Mouse (Mus musculus) kidney, postnatal 36 days (tissue): ENCODE measurements around the gene BC048507.
"Not testable (repeated sequence)": the region's sequence is repeated elsewhere in the genome, so short reads cannot be mapped to it uniquely, and the experiment has no call there.

Source experiments
- DNase-seq, 2 experiments: peaks; one replicate each; pipeline ENCODE4 v3.0.0; 2021 to 2022; ENCODE audit warnings: mixed read lengths in 2 of 2

Gene BC048507

DNA sequence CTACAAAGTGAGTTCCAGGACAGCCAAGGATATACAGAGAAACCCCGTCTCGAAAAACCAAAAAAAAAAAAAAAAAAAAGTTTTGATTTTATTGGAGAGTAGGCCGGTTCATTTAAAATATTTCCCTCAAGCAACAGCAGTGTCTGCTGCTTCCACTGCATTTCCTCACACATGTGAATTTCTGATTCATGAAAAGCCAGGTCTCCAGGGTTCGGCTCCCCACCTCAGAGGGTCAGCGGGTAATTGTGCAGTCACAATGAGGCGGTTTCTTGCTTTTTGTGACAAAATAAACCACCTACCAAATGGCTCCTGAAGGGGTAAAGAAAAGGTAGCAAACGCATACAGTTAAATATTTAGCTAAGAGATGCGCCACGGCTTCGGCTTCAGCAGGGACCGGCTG is at the start of gene BC048507:
Gene BC048507 (plus strand): TSS at position 301 of the 400 bp plus-strand sequence.
- no peak for DNase-seq

DNA sequence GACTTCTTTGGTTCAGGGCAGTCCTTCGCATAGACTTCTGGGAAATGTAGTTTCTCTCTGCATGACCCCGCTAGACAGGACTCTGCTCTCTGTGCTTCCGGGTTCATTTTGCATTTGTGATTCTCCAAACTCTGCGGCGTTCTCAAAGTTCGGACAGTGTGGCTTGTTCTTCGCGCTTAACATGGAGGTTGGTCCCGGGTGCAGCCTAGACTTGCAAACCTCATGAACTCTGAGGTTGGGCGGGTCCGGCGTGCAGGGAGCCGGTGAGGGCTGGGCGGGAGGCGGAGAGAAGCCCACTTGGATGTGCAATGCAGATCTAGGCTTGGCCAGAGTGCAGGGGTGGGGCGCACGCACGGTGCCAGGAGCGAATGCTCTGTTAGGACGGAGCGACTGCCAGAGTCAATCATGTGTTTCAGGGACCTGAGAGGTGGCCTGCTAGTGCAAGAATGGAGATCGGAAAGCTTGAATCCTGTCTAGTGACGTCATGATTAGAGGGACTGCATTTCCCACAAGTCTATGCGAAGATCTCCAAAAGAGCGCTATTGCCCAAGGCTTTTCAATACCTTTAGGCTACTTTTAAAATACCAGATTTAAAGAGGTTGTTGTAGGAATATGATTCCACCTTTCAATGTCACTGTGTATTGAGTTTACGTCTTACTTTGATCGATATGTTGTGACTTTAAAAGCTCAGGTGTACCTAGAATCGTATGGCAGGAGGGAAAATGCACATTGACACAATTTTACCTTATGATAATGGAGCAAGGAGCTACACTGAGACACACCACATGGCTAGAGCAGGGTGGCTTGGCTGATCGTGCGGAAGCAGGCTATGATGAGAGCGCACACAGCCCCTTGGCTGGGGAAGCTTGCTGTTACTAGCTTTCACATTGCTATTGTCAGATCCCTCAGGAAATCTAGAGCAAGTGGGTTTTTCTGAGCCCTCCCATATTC is 49.1 kb upstream of the BC048507 start, which contains the start of gene Zfp273:
Gene Zfp273 (plus strand): TSS at position 31 of the 951 bp plus-strand sequence.
- peak; percentile 80 to 91 for DNase-seq

- DNase-seq: no peak
These were observed 44.5 kb upstream of the BC048507 start for GRCm38 (mm10) chr13:67818636-67819035.

DNA sequence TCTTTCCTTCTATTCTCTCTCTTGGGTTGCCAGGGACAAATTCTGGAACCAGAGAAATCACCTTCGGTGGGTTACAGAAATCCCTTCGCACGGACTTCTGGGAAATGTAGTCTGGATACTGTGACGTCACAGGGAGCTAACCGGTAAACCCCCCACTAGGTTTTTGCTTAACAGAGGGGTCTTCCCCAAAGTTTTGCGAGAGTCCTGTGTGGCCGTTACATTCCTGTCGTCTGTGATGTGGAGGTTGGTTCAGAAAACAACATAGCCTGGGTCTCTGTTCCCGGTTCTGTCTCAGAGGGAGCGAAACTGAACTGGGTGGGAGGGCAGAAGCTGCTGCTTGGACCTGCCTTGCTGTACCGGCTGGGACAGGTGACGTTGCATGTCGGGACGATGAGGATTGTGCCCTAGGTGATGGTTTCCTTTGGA is 32.2 kb upstream of the BC048507 start, which contains the start of gene Gm10037:
Gene Gm10037 (plus strand): TSS at position 196 of the 426 bp plus-strand sequence.
- peak; percentile 73 to 81 for DNase-seq

DNA sequence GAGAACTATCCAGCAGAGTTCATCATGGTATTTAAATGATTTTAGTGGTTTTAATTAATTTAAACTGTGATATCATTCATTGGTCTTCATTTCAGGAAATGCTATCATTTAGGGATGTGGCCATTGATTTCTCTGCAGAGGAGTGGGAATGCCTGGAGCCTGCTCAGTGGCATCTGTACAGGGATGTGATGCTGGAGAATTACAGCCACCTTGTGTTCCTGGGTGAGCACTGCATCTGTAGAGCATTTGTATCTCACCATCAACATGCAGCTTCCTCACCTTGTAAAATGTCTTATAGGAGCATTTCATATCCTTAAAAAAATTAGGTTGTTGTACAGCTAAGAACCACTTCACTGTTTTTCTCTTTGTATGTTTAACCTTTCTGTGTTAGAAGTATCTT is 30.0 kb upstream of the BC048507 start:
- not testable (repeated sequence) for DNase-seq

- DNase-seq: no peak
These were observed 19.4 kb upstream of the BC048507 start for GRCm38 (mm10) chr13:67843775-67844118.

DNA sequence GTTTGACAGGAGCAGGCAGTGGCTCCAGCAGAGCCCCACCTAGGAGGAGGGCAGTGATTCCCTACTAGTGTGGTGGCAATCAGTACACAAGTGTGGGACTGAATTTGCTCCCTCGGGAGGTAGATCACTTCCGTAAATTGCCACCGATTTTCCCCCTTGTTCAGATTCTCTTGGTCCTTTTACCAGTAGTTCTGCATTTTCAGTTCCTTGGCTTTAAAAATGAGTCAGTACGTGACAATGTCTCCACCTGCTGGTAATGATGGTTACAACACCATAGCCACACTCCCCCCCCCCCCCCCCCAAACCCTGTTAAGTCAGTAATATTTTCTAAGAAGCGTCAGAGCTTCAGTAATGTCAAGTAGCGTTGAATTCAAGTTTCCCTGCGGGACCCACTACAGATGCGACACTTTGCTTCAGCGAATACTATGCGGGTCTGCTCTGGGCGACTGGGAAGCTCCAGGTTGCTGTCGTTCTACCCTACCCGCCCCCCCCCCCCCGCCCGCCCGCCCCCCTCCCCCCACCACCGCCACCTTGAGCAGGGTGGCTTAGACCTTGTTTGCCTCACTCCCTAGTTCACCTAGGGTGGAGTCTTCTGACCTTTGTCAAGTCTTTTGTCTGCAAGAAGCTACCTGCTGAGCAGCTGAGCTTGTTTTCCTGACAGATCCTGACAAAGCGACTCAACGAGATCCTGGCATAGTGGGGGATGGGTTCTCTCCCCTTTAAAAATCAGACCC is 18.8 kb upstream of the BC048507 start:
- DNase-seq: peak; percentile 47 to 71

GRCm38 (mm10) chr13:67844853-67845194 is 18.3 kb upstream of the BC048507 start:
- no peak for DNase-seq

DNA sequence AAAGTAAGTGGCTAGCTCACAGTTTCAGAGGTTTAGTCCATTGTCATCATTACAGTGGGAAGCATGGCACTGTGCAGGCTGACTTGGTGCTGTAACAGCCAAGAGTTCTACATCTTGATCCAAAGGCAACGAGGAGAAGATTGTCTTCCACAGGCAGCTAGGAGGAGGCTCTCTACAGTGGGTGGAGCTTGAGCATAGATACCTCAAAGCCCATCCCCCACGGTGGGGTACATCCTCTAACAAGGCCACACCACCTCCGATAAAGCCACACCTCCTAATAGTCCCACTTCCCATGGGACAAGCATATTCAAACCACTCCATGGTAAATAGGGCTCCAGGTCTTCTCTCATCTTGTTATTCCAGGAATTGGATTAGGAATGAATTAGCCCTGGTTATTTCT is 12.8 kb upstream of the BC048507 start:
- DNase-seq: no peak

DNA sequence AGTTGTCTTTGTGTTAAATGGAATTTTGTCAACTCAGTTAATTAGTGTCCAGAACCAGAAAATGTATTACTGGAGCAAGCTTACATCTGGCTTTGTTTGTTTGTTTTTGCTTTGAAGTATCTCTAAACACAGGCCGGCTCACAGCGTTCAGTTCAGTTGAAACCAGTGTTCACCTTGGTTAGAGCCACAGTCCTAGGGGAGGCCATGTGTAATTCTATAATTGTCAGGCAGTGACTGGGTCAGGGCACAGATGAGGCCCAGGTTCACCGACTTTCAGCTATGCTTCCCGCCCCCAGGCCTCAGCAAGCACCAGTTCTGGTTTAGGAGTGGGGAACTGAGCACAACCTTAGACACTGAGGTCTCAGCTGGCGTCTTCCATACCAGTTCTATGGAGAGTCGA is 10.0 kb upstream of the BC048507 start:
- no peak for DNase-seq

GRCm38 (mm10) chr13:67853983-67854382 is 9.1 kb upstream of the BC048507 start:
- no peak for DNase-seq

- no peak for DNase-seq
These were observed 5.8 kb upstream of the BC048507 start for GRCm38 (mm10) chr13:67857317-67857716.

DNA sequence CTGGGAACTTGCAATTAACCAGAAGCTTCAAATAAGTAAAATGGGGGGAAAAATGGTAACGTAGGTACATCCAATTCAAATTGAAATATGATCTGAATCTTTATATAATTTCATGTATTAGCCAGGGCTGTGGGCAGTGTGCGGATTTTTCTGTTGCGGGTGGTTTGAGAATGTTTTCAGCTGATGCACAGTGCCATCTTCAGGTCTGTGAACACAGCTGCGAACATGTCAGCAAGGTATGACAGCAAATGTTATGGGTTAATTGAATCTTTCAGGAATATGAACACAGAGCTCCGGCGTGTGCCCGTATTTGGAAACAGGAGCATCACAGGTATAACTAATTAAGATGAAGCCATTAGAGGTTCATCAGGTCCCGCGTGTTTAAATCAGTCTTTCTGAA is 618 bp upstream of the BC048507 start:
- DNase-seq: no peak

DNA sequence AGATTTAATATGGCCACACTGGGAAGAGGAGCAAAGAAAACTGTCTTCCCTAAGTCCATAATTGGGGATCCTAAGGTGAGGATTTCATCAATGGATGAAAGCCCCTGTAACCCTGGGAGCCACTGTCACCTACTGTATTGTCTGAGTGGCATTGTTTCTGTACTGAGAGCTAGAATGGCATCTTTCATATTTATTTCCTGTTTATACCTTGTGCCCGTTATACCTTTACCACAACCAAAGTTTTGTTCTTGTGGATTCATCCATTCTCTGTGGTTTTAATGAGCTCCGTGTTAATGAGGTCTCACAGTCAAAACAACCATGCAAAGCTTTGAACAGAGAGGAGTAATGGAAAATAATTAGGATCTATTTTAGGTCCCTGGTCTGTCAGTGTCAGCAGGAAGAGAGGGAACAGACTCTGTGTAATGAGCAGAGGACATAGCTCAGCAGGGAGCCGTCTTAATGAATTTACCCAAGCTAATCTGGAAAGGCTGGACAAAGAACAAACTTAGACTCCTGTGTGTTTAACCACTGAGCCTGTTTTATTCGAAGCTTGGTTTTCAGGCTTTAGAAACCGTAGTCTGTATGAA is 1.7 kb downstream of the BC048507 start:
- no peak for DNase-seq

DNA sequence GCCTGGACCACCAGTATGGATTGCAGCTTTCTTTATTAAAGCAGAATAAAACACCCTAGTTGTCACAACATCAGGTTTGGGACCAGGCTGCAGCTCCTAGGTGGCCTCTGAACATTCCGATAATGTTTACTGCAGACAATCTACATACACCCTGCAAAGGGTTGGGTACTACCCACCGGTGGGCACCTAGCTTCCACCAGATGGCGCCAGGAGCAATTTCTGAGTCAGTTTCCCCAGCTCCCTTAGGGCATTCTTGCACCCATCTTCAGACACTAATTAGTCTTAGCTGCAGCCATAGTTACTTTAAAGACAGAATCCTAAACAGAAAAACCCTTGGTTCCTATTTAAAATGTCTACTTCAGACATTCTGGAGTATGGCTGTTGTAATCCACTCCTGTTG is 4.8 kb downstream of the BC048507 start:
- peak in 1 of 2 experiments; percentile 36 for DNase-seq

- DNase-seq: not testable (repeated sequence)
These were observed 13.0 kb downstream of the BC048507 start for GRCm38 (mm10) chr13:67876049-67876698.

DNA sequence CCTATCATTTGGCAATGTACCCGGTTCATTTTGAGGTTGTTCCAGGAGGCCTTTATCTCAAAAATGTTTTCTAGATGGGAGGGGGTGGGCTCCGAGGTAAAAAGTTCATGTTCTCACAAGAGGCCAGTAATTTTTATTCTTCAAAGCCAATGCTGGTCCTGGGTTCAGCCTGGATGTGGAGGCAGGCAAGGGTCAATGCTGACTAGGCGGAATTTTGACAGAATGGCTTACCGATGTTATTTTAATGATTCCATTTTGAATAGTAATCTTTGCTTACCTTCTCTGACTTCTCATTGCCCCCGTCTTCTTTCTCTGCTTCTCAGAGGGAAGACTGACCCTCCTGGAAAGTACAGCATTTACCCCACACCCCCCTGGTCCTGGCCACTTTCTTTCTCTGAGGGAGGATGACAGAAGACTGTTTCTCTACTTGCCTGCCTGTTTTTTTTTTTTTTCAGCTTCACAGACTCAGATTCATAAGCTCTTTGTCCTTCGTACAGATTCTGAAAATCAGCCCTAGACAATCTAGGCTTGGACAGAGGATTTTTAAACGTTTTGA is 13.7 kb downstream of the BC048507 start:
- peak in 1 of 2 experiments; percentile 3 for DNase-seq

- DNase-seq: no peak
These were observed 20.8 kb downstream of the BC048507 start for GRCm38 (mm10) chr13:67883966-67884365.

DNA sequence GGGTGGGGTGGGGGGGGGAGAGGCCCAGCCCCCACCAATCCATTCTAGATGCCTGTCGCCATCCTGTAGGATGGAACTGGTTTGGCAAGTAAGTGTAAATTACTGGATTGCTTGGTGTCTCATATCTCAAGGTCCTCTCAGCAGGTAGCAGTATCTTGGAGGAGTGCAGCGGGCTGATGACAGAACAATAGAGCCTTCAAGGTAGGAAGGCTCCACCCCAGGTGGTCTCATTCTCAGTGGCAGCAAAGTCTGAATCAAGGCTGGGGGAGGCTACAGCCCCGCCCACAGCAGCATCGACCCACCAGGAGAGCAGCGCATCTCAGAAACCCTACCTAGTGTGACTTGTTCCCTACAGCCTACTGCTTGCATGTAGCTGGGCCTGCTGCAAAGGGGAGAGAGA is 46.6 kb downstream of the BC048507 start:
- DNase-seq: no peak
